Mouse (Mus musculus) right cerebral cortex, postnatal 36 days (tissue): ENCODE results near the gene Fbxl18.
"Not testable (repeated sequence)": the region's sequence is repeated elsewhere in the genome, so short reads cannot be mapped to it uniquely, and the experiment has no call there.

Source experiments
- DNase-seq, 2 experiments: peaks; one replicate each; pipeline ENCODE4 v3.0.0; 2022; ENCODE audit warnings: low spot score in 2 of 2, mixed read lengths in 1 of 2

Gene Fbxl18

GRCm38 (mm10) chr5:142873718-142874117 is 21.5 kb downstream of the Fbxl18 start:
- no peak for DNase-seq

- no peak for DNase-seq
These were observed 23.5 kb downstream of the Fbxl18 start for GRCm38 (mm10) chr5:142871765-142872164.

- no peak for DNase-seq
These were observed 25.8 kb downstream of the Fbxl18 start for GRCm38 (mm10) chr5:142869463-142869862.

GRCm38 (mm10) chr5:142857763-142858229 is 37.4 kb downstream of the Fbxl18 start:
- DNase-seq = peak; percentile 51 to 64

- no peak for DNase-seq
These were observed 38.8 kb downstream of the Fbxl18 start for GRCm38 (mm10) chr5:142856408-142856807.

GRCm38 (mm10) chr5:142854877-142855276 is 40.3 kb downstream of the Fbxl18 start:
- no peak for DNase-seq

- DNase-seq = no peak
These were observed 41.6 kb downstream of the Fbxl18 start for GRCm38 (mm10) chr5:142853585-142853984.

GRCm38 (mm10) chr5:142851681-142852049 is 43.6 kb downstream of the Fbxl18 start:
- DNase-seq = no peak

GRCm38 (mm10) chr5:142850916-142851680 is 44.1 kb downstream of the Fbxl18 start:
- DNase-seq = no peak

- no peak for DNase-seq
These were observed 44.7 kb downstream of the Fbxl18 start for GRCm38 (mm10) chr5:142850476-142850875.

- DNase-seq = no peak
These were observed 46.3 kb downstream of the Fbxl18 start for GRCm38 (mm10) chr5:142848911-142849310.

GRCm38 (mm10) chr5:142848149-142848548 is 47.1 kb downstream of the Fbxl18 start:
- no peak for DNase-seq

- DNase-seq = no peak
These were observed 50.8 kb downstream of the Fbxl18 start for GRCm38 (mm10) chr5:142844467-142844866.

- DNase-seq = no peak
These were observed 53.0 kb downstream of the Fbxl18 start for GRCm38 (mm10) chr5:142842137-142842642.

- no peak for DNase-seq
These were observed 53.7 kb downstream of the Fbxl18 start for GRCm38 (mm10) chr5:142841372-142842136.

- DNase-seq = not testable (repeated sequence)
These were observed 57.8 kb downstream of the Fbxl18 start for GRCm38 (mm10) chr5:142837427-142837826.

GRCm38 (mm10) chr5:142836891-142837290 is 58.3 kb downstream of the Fbxl18 start:
- DNase-seq = no peak

- DNase-seq = no peak
These were observed 61.4 kb downstream of the Fbxl18 start for GRCm38 (mm10) chr5:142833646-142834438.

- no peak for DNase-seq
These were observed 69.1 kb downstream of the Fbxl18 start for GRCm38 (mm10) chr5:142826131-142826530.

- no peak for DNase-seq
These were observed 69.6 kb downstream of the Fbxl18 start for GRCm38 (mm10) chr5:142825665-142826064.

- DNase-seq = no peak
These were observed 71.1 kb downstream of the Fbxl18 start for GRCm38 (mm10) chr5:142824091-142824490.
